Mouse (Mus musculus) neutrophil, adult 65 days (primary cell): Measurements from ENCODE around the gene Nek9. TPM values are rescaled to one million over a fixed set of nuclear protein-coding genes. Genes with fewer than 3 reads are reported as not detected.

Source experiments
- total RNA-seq: library from RNA; stranded (reverse); gene quantifications from 2 replicates; pipeline ENCODE4 v1.2.4, GENCODE M21; 2023

Gene Nek9
- 49.7 and 62.4 TPM in 2 replicates for total RNA-seq

DNA sequence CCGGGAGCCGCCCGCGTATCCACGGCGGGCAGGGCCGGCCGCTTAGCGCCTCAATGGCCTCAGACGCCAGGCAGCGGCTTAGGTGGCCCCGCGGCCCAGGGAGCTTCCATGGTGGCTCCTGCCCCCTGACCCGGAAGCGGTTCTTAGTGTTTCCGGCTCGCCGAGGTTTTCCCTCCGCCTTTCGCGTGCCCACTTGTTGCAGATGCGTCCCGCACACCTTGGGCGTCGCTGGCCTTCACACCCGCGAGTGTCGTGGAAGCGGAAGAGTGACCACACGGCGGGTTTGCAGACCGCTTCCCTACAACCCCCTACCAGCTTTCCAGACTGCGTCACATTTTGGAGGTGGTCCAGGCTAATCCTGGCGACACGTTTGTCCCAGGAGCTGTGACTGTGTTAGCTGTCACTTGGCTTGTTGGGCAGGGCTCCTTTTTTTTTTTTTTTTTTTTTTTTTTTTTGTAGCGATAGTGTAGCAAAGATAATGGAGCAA is at the start of gene Nek9:
Gene Nek9 (minus strand): TSS at position 120 of the 487 bp plus-strand sequence.

DNA sequence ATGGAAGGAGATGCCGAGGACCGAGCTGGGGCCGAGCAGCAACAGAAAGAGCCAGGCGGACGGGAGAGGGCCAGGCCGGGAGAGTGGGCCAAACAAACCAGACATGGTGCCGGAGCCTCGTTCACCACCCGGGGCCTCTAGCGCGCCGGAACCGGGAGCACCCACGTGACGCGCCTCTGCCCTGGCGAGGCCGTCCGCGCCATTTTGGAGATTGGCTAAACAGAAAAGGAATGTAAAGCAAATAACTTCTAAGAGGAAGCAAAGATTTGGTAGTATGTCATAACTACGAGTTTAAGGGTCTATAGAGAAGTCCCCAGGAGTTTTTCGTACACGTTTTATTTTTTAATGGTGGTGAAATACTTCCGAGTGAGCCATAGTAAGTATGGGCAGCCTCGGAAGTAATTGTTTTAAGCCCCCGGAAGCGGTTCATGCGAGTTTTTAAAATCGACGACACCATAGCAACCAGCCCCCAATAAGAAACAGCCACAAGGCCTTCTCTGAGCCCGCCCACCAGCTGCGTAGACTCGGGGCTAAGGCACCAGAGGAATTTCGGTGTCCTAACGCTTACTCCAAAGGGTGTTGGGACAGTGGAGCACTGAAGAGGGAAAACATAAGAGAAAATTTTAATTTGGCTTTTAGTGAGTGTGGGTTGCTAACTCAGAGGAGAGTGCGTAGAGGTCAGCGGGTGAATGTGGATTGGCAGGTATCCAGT is 35.6 kb upstream of the Nek9 start, which contains the start of gene Tmed10:
Gene Tmed10 (minus strand): TSS at position 287 of the 712 bp plus-strand sequence.

DNA sequence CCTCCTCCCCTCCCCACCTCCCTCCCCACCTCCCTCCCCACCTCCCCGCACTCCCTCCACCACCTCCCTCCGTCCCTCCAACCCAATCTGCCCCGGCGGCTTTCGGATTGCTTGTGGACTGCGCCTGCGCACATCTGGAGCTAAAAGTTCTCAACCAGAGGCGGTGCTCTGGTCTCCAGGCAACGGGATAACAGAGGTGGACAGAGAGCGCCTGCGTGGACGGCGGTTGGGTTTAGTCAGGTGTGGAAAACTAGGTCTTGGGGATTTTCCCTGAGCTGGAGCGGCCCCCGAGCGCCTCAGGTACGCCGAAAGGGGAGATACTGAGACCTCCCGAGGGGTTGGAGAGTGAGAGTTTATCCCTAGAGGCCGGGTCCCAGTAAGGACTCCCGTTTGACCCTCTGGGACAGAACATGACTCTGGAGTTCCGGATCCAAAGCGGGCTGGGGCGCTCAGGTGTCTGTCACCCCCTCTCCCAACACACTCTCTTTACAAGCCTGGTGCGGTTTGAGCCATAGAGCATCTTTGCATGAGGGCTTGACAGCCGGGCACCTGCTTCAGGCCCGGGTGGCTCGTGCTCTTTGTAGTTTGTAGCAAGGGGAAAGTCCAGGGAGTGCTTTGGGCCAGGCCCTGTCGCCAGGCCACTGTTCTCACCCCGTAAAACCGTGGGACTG is 50.5 kb downstream of the Nek9 start, which contains the start of gene Zc2hc1c:
Gene Zc2hc1c (plus strand): TSS at position 106 of the 671 bp plus-strand sequence.

DNA sequence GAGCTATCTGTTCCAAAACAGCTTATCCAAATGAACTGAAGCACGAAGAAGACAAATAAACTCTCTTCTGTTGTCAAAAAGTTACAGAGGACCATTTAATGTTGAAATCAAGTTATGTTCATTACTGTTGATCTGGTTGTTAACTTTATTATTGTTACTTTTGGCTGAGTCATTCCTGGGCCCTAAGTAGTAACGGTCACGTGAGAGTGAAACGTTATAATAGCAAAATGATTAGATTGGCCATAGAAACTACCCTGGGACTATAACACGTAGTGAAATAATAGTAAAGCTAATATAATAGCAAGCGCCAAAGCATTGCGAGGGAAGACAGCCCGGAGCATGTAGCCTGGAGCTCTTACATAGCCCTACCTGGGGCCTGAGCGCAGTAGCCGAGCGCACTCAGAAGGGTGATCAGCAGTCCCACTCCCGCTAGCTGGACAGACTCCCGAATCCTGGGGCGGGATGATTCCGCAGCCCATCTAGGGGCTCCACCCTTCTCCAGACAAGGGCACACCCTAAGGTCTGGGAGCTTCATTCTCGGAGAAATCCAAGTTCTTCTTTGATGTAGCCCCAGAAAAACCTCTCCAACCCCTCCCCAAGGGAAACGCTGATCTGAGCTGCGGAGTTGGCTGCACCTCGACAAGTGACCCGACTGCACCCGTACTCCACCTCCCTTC is 51.2 kb downstream of the Nek9 start, which contains the start of gene Acyp1:
Gene Acyp1 (minus strand): TSS at position 630 of the 677 bp plus-strand sequence.

DNA sequence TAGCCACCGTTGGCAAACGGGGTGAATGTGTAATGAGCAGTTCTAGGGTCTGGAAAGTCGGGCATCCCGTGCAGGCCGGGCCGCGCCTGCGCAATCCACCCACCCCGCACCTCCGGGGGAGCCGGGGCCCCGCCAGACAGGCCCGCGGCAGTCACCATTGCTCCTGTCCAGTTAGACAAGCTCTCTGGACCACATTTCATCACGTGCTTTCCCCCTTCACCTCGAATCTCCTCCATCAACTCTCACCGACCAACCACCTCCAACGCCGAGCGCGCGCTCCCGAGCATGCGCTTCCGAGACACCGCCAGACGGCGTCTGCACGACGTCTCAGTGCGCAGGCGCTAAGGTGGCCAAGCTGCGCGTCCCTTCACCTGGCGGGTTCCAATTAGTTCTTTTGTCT is 68.8 kb downstream of the Nek9 start, which contains the start of gene Mlh3:
Gene Mlh3 (minus strand): TSS at position 281 of the 400 bp plus-strand sequence.

Other genes with a start within 250 kb of the Nek9 start
- 3.4 and 3.8 TPM in 2 replicates for gene Prox2, start 228.6 kb downstream of the Nek9 start, total RNA-seq
- gene Dlst, start 228.5 kb downstream of the Nek9 start, total RNA-seq, result 357 and 450 TPM in 2 replicates
- gene Rps6kl1, start 188.1 kb downstream of the Nek9 start, total RNA-seq, result not detected in 2 replicates
- 0.66 TPM in 1 of 2 replicates, not detected in the other for gene Pgf, start 161.6 kb downstream of the Nek9 start, total RNA-seq
- gene Eif2b2, start 119.9 kb downstream of the Nek9 start, total RNA-seq, result 85.0 and 86.4 TPM in 2 replicates
- gene Mlh3, start 68.8 kb downstream of the Nek9 start, total RNA-seq, result 2.6 and 3.0 TPM in 2 replicates
- gene Acyp1, start 50.9 kb downstream of the Nek9 start, total RNA-seq, result 10.3 and 13.6 TPM in 2 replicates
- gene Zc2hc1c, start 50.8 kb downstream of the Nek9 start, total RNA-seq, result not detected in 2 replicates
- gene Tmed10, start 35.5 kb upstream of the Nek9 start, total RNA-seq, result 192 and 196 TPM in 2 replicates
- gene Fos, start 134.5 kb upstream of the Nek9 start, total RNA-seq, result 2,012 and 2,637 TPM in 2 replicates